Mouse (Mus musculus): ENCODE measurements around the gene Pask. TPM values are rescaled to one million over a fixed set of nuclear protein-coding genes. Genes with fewer than 3 reads are reported as not detected.

Pask gene
- 1.7 TPM for polyA plus RNA-seq (2017; shearing (Covaris generic))

DNA sequence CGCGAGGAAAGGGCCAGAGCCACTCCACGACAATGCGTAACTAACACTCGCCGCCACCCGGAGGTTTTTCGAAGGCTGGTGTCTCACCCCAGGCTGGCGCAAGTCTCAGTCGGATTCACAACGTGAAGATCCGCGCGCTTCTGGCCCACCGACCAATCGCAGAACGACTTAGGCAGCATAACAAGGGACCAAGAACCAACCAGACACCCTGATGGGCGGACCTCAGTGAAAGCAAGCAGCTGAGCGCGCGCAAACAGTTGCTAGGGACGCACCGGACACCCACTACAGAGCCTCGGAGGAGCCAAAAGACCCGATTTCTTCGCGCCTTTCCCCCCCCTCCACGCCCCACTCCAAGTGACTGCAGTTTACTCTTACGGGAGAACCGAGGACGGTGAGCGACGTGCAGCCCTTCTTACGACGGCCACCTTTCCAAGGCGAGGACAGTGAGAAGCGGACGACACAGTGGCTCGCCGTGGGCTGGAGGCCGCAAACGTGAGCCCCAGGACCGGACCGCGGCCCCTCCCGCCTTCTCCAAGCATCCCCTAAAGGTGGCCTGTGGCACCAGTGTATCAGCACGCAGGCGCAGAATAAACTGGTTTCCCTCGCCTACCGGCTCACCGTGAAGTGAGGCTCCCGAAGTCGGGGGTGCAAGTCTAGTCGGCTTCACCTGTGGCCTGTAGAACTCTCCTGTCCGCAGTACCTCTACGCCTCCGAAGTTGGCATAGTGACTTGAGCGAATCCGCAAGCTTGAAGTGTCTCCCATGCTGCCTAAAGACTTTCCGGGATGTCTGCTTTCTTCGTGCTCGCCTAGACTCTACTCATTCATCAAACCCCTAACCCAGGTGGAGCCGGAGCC, at the start of gene Pask, which contains the start of gene Ppp1r7:
Gene Pask, minus strand, starts transcription at position 835 of the 856 bp plus-strand sequence.
Gene Ppp1r7, plus strand, starts transcription at position 207 of the 856 bp plus-strand sequence.

DNA sequence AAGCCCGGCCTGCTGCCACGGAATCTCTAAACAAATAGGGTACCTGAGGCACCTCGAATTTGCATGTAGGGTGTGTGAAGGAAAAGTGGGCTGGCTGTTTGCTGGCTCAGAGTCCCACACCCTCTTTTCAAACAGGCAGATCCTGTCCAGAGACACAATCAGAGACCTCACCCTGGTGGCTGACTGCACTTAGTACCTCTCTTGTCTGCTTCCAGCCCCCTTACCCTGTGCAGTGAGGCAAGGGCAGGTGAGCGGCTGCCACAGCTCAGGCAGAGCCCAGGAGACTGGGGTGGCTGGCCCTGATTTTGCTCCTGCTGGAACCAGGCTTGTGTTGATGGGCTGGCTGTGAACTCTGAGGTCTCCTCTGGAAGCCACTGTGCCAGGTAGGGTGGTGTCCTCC, 30.4 kb upstream of the Pask start, which contains the start of gene Ano7:
Gene Ano7, plus strand, starts transcription at position 266 of the 400 bp plus-strand sequence.

DNA sequence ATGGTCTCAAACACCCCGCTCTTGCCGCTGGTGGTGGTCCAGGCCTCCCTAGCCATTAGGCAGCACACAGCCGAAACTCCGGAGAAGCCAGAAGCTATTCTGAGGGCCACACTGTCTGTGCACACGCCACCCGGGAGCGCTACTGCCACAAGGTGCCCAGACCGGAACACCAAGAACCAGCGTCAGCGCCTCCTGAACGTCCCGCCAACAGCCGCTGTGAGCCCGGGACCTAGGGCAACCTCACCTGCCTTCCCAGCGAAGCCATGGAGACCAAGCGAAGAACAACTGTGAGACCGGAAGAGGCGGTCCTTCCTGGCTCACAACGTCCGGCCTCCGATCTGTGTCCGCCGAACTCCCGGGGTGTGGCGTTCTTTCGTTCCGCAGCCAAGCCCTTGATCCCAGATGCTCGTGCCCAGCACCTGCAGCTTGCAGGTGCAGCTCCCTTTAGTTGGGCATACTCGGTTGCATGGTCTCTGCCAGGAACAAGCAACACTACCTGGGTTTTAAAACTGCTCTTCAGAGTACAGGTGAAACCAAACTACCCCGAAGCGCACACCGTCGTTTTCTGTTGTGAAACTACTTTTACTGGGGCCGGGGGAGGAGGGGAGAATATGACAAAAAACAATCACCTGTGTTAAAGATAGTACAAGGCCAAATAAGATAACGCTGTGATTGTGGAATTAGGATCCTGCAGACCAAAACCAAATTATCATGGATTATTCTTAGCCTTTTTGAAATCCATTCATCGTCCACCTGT, 37.5 kb downstream of the Pask start, which contains the start of gene Mterf4:
Gene Mterf4, minus strand, starts transcription at position 335 of the 757 bp plus-strand sequence.

Other genes starting within 250 kb of the Pask start
- gene Kif1a, start 241.5 kb downstream of the Pask start, polyA plus RNA-seq (2017; shearing (Covaris generic)) = not detected
- not detected for gene Agxt, start 208.2 kb downstream of the Pask start, polyA plus RNA-seq (2017; shearing (Covaris generic))
- not detected for gene 2310007B03Rik, start 182.5 kb downstream of the Pask start, polyA plus RNA-seq (2017; shearing (Covaris generic))
- gene Crocc2, start 174.8 kb downstream of the Pask start, polyA plus RNA-seq (2017; shearing (Covaris generic)) = not detected
- 0.19 TPM for gene Sned1, start 107.6 kb downstream of the Pask start, polyA plus RNA-seq (2017; shearing (Covaris generic))
- gene Mterf4, start 37.6 kb downstream of the Pask start, polyA plus RNA-seq (2017; shearing (Covaris generic)) = 20.4 TPM
- gene Ppp1r7, start 628 bp downstream of the Pask start, polyA plus RNA-seq (2017; shearing (Covaris generic)) = 57.0 TPM
- gene Ano7, start 30.4 kb upstream of the Pask start, polyA plus RNA-seq (2017; shearing (Covaris generic)) = 0.16 TPM
- 56.8 TPM for gene Hdlbp, start 135.3 kb upstream of the Pask start, polyA plus RNA-seq (2017; shearing (Covaris generic))
- 1.1 TPM for gene Farp2, start 168.6 kb upstream of the Pask start, polyA plus RNA-seq (2017; shearing (Covaris generic))